Mouse (Mus musculus): Measurements from ENCODE around the gene Gm17581.

The Gm17581 gene

DNA sequence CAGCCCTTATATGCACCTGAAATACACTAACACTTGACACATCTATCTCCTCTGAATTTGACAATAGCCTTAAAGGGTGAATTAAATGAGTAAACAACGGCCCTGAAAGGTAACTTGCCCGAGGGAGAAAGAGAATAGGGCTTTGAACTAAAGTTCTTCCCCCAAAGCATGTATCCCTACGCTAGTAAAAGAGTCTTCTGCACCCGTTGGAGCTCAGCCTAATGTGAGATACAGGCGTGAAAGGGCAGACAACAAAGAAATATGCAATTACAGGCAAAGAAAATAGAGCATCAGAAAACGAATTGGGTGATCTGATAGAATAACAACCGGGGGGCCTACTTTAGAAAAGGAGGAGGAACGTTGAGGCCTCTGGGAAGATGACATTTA lies 44.3 kb downstream of the Gm17581 start:
- DNase-seq (ENCODE audit: low read depth), result no peak

- no peak for DNase-seq (ENCODE audit: low read depth)
Observed at GRCm38 (mm10) chr2:155689211-155689610, 46.5 kb downstream of the Gm17581 start.

GRCm38 (mm10) chr2:155687746-155688145 lies 47.9 kb downstream of the Gm17581 start:
- no peak for DNase-seq (ENCODE audit: low read depth)

DNA sequence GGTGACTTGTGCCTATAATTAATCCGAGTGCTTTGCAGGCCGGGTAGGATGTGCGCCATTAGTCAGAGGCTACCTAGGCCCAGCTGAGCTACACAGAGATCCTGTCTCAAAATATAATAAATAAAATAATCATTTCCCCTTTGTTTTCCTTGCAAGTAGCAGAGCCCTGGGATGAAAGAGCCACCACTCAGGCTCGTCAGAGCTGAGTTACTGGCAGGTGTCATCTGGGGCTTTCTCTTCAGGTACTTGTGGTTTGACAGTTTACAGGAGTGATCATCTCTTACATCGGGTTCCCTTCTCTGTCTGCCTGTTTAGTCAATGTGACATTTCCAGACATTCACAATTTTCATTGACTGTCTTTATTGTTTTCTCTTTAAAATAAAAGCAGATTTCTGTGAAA lies 49.1 kb downstream of the Gm17581 start:
- peak; percentile 44 for DNase-seq (ENCODE audit: low read depth)
